Mouse (Mus musculus) heart, adult 2 months (tissue): Measurements from ENCODE around the gene Armcx3. TPM values are rescaled to one million over a fixed set of nuclear protein-coding genes. Genes with fewer than 3 reads are reported as not detected.

Source experiments
- DNase-seq, 2 experiments: peaks; one replicate each; pipeline ENCODE4 v3.0.0; 2021
- H3K27ac ChIP-seq: fragments of 200-600 bp; 2 replicates; pipeline ENCODE4 v1.8.1; 2022
- H3K27me3 ChIP-seq: fragments of 200-500 bp; 2 replicates; pipeline ENCODE4 v1.6.1; 2012; ENCODE audit warnings: mild to moderate bottlenecking, low read length, inconsistent platforms, mixed read lengths; ENCODE audit not compliant: control insufficient read depth, insufficient read depth
- H3K36me3 ChIP-seq: fragments of 200-500 bp; 2 replicates; pipeline ENCODE4 v1.6.1; 2012; ENCODE audit warnings: low read length, inconsistent platforms; ENCODE audit not compliant: control insufficient read depth, insufficient read depth
- H3K4me1 ChIP-seq: fragments of 200-500 bp; 2 replicates; pipeline ENCODE4 v1.6.1; 2011; ENCODE audit warnings: low read length; ENCODE audit not compliant: control insufficient read depth, insufficient read depth
- H3K4me3 ChIP-seq: fragments of 200-600 bp; 2 replicates; pipeline ENCODE4 v1.8.1; 2022
- H3K79me2 ChIP-seq: fragments of 200-500 bp; replicated peaks from 2 replicates; pipeline ENCODE4 v1.6.1; 2012; ENCODE audit warnings: mild to moderate bottlenecking, inconsistent platforms, low read length, moderate library complexity, mixed read lengths; ENCODE audit not compliant: control insufficient read depth, insufficient read depth
- H3K9ac ChIP-seq: fragments of 200-500 bp; 2 replicates; pipeline ENCODE4 v1.6.1; 2012; ENCODE audit warnings: low read depth, mild to moderate bottlenecking, control low read depth, inconsistent platforms, low read length, mixed read lengths
- CTCF ChIP-seq: fragments of 200-600 bp; IDR thresholded peaks from 2 replicates; pipeline ENCODE4 v1.8.1; 2022; ENCODE audit warnings: antibody characterized with exemption, mild to moderate bottlenecking, moderate library complexity
- EP300 ChIP-seq: fragments of 200-500 bp; IDR thresholded peaks from 2 replicates; pipeline ENCODE4 v1.6.1; 2011; ENCODE audit warnings: low read depth, low read length, control low read depth; ENCODE audit not compliant: insufficient read depth
- POLR2A ChIP-seq: fragments of 200-500 bp; IDR thresholded peaks from 2 replicates; pipeline ENCODE4 v1.6.1; 2011; ENCODE audit warnings: mild to moderate bottlenecking, low read depth, low read length, control low read depth; ENCODE audit not compliant: insufficient read depth
- WGBS: fragments of 180-500 bp; shearing (Covaris S2); methylation state at CpG from one replicate; pipeline ENCODE4 v1.1.7; 2018; 5-methylcytosine and 5-hydroxymethylcytosine counted together
- intact Hi-C: fragments of 180-260 bp; cut with DNase I; formaldehyde crosslinking; loops from one replicate; pipeline ENCODE4 v1.15.1; 2025
- microRNA-seq, 2 experiments: library from miRNA; unstranded; fragments of <30 nt; microRNA quantifications; one replicate each; pipeline ENCODE4 v1.2.0; 2021
- polyA plus RNA-seq: library from polyadenylated mRNA; depleted of rRNA; stranded (reverse); fragments of >200 nt; gene quantifications from 2 replicates; pipeline ENCODE4 v1.2.3, GENCODE M21; 2012; rRNA removed
- total RNA-seq, 2 experiments: library from RNA; stranded (reverse); gene quantifications; 2 replicates each; pipeline ENCODE4 v1.2.3; 2021

Armcx3 gene
- total and polyA plus RNA-seq, 3 experiments = 6.8 to 17.1 (median 16.6) TPM

DNA sequence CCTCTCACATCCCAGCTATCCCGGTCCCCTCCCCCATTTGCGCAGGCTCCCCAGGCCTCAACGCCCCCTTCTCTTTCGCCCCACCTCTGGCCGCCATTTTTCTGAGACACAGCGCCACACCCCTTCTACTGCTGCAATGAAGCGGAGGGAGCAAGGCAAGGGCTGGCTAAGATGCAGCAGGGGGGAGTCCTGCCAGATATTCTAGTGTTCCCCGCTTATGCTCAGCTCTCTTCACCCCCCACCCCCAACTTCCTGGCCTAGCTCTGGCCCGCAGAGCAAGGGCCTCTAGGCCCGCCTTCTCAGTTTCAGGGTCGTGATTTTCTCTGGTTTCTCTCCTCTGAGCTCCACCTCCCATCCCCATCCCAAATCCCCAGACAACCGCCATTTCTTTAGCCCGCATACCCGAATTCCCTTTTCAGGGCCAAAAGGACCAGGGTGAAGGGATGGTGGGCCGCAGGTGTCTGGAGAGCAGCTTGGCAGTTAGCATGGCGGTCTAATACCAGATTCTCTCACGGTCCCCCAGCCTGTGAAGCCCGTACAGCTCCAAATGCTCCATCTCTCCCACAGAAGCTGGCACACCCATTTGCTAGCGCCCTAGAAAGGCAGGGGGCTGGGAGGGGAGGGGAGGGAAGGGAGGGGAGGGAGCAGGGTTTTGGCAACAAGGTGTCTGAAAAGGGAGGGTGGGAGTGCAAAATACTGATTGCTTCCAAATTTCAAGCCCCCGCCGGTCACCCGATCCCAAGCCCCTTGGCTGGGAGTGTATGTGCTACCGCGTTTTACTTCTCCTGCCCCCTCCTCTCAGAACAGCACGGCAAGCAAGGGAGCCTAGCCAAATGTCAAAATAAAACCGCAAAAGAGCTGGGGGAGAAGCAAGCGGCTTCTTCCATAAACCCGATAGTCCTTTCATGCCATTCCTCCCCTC is 51.7 kb downstream of the Armcx3 start:
- H3K4me1 ChIP-seq = no peaks in the 10 kb centered on the region
- no peaks in the 10 kb centered on the region for H3K27me3 ChIP-seq
- peak; percentile 7 to 36 for DNase-seq
- no peaks in the 10 kb centered on the region for H3K36me3 ChIP-seq
- intact Hi-C loops = no loop called here
- peak overlapping the region; percentile 45 for H3K4me3 ChIP-seq
- TF ChIP-seq EP300 = no peak
- no peak for TF ChIP-seq POLR2A
- 14% methylated on average over 28 of the region's 28 CpGs for WGBS
- H3K9ac ChIP-seq = 0 out of 2 replicates have a peak overlapping the region, but pooled peaks have one; percentile 36
- no peaks in the 10 kb centered on the region for H3K79me2 ChIP-seq
- peak overlapping the region; percentile 45 for H3K27ac ChIP-seq

DNA sequence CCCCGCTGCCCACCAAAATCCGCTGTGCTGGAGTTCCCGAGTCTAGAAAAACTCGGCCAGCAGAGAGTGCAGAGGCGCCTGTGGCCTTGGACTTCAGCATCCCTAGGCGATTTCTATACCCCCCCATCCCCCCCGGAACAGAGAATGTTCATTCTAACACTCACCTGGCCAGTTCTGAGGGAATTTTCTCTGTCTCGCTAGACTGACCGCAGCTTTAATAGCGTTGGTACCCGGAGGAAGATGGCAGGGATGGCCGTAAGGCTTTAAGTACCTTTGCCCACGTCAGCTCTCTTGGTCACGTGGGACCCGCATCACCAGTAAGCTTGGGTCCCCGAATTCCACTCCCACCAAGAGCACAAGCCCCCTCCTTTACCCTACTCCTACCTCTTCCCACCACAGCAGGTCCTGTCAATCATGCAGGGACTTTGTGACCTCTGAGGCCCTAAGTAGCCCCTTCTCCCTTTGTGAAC is 52.4 kb downstream of the Armcx3 start, which contains the start of gene Armcx2:
Gene Armcx2, minus strand, starts transcription at position 467 of the 470 bp plus-strand sequence.
- 0 out of 2 replicates have a peak within 1 kb of the TSS, but pooled peaks have one; percentile 36 for H3K9ac ChIP-seq
- peak within 1 kb of the TSS; percentile 45 for H3K27ac ChIP-seq
- intact Hi-C loops = no loop called here
- DNase-seq = peak; percentile 57
- WGBS = 7% methylated on average over 16 of the region's 16 CpGs
- H3K27me3 ChIP-seq = no peaks in the 10 kb centered on the region
- no peaks in the 10 kb centered on the region for H3K4me1 ChIP-seq
- peak within 1 kb of the TSS; percentile 45 for H3K4me3 ChIP-seq
- no peaks in the 10 kb centered on the region for H3K36me3 ChIP-seq
- peak; percentile 69 for TF ChIP-seq POLR2A
- no peak for TF ChIP-seq CTCF
- no peak for TF ChIP-seq EP300
- H3K79me2 ChIP-seq = no peaks in the 10 kb centered on the region

Small RNA genes lying within 50 kb of the gene (microRNA-seq; reads per million reads assigned to microRNA genes)
- 0 to 0.39 reads per million in 2 experiments for gene Mir7093

Other genes starting within 250 kb of the Armcx3 start
- gene Timm8a1, start 214.7 kb upstream of the Armcx3 start, total RNA-seq = 10 to 100 TPM; 25.0 to 25.1 TPM
- 2.5 and 9.8 TPM in 2 replicates for gene Timm8a1, start 214.7 kb upstream of the Armcx3 start, polyA plus RNA-seq
- under 1 TPM; 0.94 to 0.98 TPM for gene Btk, start 173.0 kb upstream of the Armcx3 start, total RNA-seq
- 0.56 and 0.80 TPM in 2 replicates for gene Btk, start 173.0 kb upstream of the Armcx3 start, polyA plus RNA-seq
- 100 to 1,000 TPM in 1 of 2 experiments, 10 to 100 TPM in 1; 95.2 to 110 TPM for gene Rpl36a, start 170.9 kb upstream of the Armcx3 start, total RNA-seq
- gene Rpl36a, start 170.9 kb upstream of the Armcx3 start, polyA plus RNA-seq = 96.5 and 124 TPM in 2 replicates
- 1 to 10 TPM; 1.7 TPM for gene Gla, start 155.5 kb upstream of the Armcx3 start, total RNA-seq
- gene Gla, start 155.5 kb upstream of the Armcx3 start, polyA plus RNA-seq = 0.84 and 1.6 TPM in 2 replicates
- gene Hnrnph2, start 155.4 kb upstream of the Armcx3 start, total RNA-seq = 10 to 100 TPM; 63.7 to 74.4 TPM
- gene Hnrnph2, start 155.4 kb upstream of the Armcx3 start, polyA plus RNA-seq = 14.4 and 34.6 TPM in 2 replicates
- gene Armcx4, start 70.1 kb upstream of the Armcx3 start, total RNA-seq = 1 to 10 TPM; 8.1 to 9.2 TPM
- 1.0 and 1.8 TPM in 2 replicates for gene Armcx4, start 70.1 kb upstream of the Armcx3 start, polyA plus RNA-seq
- gene Armcx1, start 38.6 kb upstream of the Armcx3 start, total RNA-seq = 1 to 10 TPM; 4.2 to 4.5 TPM
- gene Armcx1, start 38.6 kb upstream of the Armcx3 start, polyA plus RNA-seq = 2.1 and 3.9 TPM in 2 replicates
- 1 to 10 TPM in 1 of 2 experiments, under 1 TPM in 1; 0.84 to 1.1 TPM for gene Armcx6, start 5.2 kb upstream of the Armcx3 start, total RNA-seq
- 0.50 and 0.61 TPM in 2 replicates for gene Armcx6, start 5.2 kb upstream of the Armcx3 start, polyA plus RNA-seq
- gene Armcx2, start 52.6 kb downstream of the Armcx3 start, total RNA-seq = 1 to 10 TPM; 4.9 to 7.8 TPM
- 6.6 and 7.5 TPM in 2 replicates for gene Armcx2, start 52.6 kb downstream of the Armcx3 start, polyA plus RNA-seq
- gene Nxf2, start 208.2 kb downstream of the Armcx3 start, total RNA-seq = not detected
- gene Nxf2, start 208.2 kb downstream of the Armcx3 start, polyA plus RNA-seq = 0.06 TPM in 1 of 2 replicates, not detected in the other